Mouse (Mus musculus) granulocyte monocyte progenitor cell, adult 5-6 weeks (primary cell): ENCODE data around the gene Larp1. TPM values are rescaled to one million over a fixed set of nuclear protein-coding genes. Genes with fewer than 3 reads are reported as not detected.
A peak's percentile ranks its signal among the peaks of the same experiment; 100 is the strongest.

ENCODE experiments used
- ATAC-seq: replicated peaks from 2 replicates; pipeline ENCODE4 v1.8.0; 2016; ENCODE audit warnings: mild to moderate bottlenecking, moderate TSS enrichment, inconsistent platforms; ENCODE audit not compliant: poor library complexity, severe bottlenecking
- total RNA-seq, 2 experiments: library from RNA; stranded (forward) in 1 of 2; stranded (reverse) in 1 of 2; fragments of 200-712, 200-1000 nt in 1 of 2; fragments of >200 nt in 1 of 2; fragmentation: Nextera tagmentation in 1 of 2; gene quantifications; 2 replicates each; pipeline ENCODE4 v1.2.3; 2014 to 2017

The Larp1 gene
- total RNA-seq, 2 experiments from 2014 or later: 70.4 to 140 TPM

- ATAC-seq: no peak
Observed at GRCm38 (mm10) chr11:57998872-57999271, 10.0 kb upstream of the Larp1 start.

- ATAC-seq: no peak
Observed at GRCm38 (mm10) chr11:58003126-58003525, 5.7 kb upstream of the Larp1 start.

- ATAC-seq: no peak
Observed at GRCm38 (mm10) chr11:58003734-58004133, 5.1 kb upstream of the Larp1 start.

- no peak for ATAC-seq
Observed at GRCm38 (mm10) chr11:58005110-58005509, 3.8 kb upstream of the Larp1 start.

GRCm38 (mm10) chr11:58008013-58008412 lies 851 bp upstream of the Larp1 start:
- no peak for ATAC-seq

GRCm38 (mm10) chr11:58008437-58009050 lies 320 bp upstream of the Larp1 start:
- ATAC-seq: peak; percentile 76

- ATAC-seq: peak; percentile 36
Observed at GRCm38 (mm10) chr11:58009516-58010141, 765 bp downstream of the Larp1 start.

GRCm38 (mm10) chr11:58010226-58010781 lies 1.4 kb downstream of the Larp1 start:
- peak; percentile 78 for ATAC-seq

- ATAC-seq: no peak
Observed at GRCm38 (mm10) chr11:58010930-58011329, 2.1 kb downstream of the Larp1 start.

GRCm38 (mm10) chr11:58011813-58012212 lies 2.9 kb downstream of the Larp1 start:
- no peak for ATAC-seq

GRCm38 (mm10) chr11:58012674-58013073 lies 3.8 kb downstream of the Larp1 start:
- no peak for ATAC-seq

- no peak for ATAC-seq
Observed at GRCm38 (mm10) chr11:58013100-58013499, 4.2 kb downstream of the Larp1 start.

- no peak for ATAC-seq
Observed at GRCm38 (mm10) chr11:58014604-58015003, 5.7 kb downstream of the Larp1 start.

GRCm38 (mm10) chr11:58015339-58015738 lies 6.5 kb downstream of the Larp1 start:
- ATAC-seq: no peak

- ATAC-seq: no peak
Observed at GRCm38 (mm10) chr11:58016371-58016770, 7.5 kb downstream of the Larp1 start.

- ATAC-seq: no peak
Observed at GRCm38 (mm10) chr11:58017422-58017821, 8.6 kb downstream of the Larp1 start.

GRCm38 (mm10) chr11:58018287-58018686 lies 9.4 kb downstream of the Larp1 start:
- no peak for ATAC-seq

GRCm38 (mm10) chr11:58018701-58019100 lies 9.8 kb downstream of the Larp1 start:
- no peak for ATAC-seq

GRCm38 (mm10) chr11:58021095-58021494 lies 12.2 kb downstream of the Larp1 start:
- ATAC-seq: peak; percentile 36

- no peak for ATAC-seq
Observed at GRCm38 (mm10) chr11:58021618-58022017, 12.8 kb downstream of the Larp1 start.

GRCm38 (mm10) chr11:58024271-58024670 lies 15.4 kb downstream of the Larp1 start:
- ATAC-seq: peak; percentile 15; the same call in 1 of the 2 replicates

GRCm38 (mm10) chr11:58024671-58025070 lies 15.8 kb downstream of the Larp1 start:
- ATAC-seq: peak; percentile 51
